Mouse (Mus musculus) testis, postnatal 14 days (tissue): ENCODE data around the gene Gm8947.
"Not testable (repeated sequence)": the region's sequence is repeated elsewhere in the genome, so short reads cannot be mapped to it uniquely, and the experiment has no call there.

Experiments used
- DNase-seq: peaks from one replicate; pipeline ENCODE4 v3.0.0; 2021; ENCODE audit warnings: low spot score

Gene Gm8947

DNA sequence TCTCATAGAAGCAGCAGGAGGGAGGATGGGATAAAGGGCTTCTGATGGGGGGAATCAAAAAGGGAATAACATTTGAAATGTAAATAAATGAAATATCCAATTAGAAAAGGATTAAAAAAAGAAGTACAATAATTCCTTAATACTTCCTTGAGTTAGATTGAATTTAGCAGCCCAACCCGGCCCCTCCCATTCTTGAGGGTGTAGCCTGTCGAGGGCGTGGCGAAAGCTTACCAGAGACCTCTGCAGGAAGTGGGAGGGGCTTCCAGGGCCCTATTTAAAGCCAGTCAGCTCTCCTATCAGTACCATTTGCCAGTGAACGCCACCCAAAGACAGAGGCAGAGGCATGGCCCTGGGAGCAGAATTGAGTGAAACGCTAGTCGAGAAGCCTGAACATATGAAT is at the start of gene Gm8947:
Gm8947 (plus strand) TSS at position 302 of the 400 bp plus-strand sequence.
- not testable (repeated sequence) for DNase-seq

DNA sequence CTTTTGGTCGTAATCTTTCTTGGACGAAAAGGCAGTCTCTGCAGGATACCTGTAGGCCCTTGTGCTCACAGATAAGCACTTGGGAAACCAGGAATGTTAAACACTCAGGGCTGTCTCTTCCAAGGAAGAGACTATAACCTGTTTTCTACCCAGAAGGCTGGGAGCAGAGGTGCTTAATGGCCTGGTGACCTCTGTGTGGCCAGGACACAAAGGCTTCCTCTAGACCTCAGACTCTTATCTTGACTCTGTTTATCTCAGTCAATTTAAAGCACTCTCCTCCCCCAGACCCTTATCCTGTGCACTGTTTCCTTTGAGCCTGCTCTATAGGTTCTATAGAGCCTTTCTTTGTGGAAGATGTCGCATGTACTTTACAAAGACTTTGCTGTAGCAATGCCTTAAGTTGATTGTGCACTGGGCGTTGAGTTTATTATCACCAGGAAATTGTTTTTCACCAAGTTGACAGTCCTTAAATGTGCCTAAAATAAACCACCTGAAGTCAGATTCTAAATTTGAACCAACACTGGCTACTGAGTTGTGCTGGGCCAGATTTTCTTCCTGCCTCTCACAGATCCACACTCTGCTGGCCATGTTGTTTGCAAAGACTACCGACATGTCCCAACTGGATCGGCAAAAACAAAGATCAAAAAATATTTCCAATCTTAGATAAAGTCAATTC is 47.6 kb upstream of the Gm8947 start:
- no peak for DNase-seq

DNA sequence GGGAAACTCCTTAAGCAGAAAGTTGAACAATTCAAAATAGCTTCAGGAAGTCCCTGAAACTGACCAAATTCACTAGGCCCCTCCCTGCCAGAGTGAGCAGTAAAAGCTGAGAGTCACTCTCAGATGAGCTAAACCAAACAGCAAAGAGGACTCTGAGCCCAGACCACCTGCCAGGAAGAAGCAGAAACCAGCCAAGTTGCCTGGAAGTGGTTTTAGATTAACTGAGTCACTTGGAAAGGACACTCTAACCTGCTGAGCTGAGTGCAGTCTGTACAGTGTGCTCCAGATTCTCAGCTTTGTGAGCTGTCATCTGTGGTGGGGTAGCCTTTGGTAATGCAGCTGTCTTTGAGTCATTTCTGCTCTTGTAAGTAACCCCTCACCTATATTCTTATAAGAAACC is 44.4 kb upstream of the Gm8947 start:
- no peak for DNase-seq

DNA sequence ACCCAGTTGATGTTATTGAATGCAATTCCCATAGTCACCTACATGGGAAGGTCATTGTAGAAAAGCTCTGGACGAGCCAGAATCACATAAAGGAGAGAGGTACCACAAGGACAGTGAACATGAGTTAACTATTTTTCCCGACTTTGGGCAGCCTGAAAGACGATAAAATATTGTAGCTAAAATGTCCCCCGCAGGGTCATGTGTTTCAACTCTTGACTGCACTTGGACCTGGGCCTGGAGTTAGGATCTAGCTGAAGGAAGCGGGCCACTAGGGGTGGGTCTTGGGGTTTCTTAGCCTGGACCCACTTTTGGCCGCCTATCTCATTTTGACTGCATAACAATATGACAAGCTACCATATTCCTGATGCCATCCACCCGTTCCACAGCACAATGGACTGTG is 42.0 kb upstream of the Gm8947 start:
- no peak for DNase-seq

DNA sequence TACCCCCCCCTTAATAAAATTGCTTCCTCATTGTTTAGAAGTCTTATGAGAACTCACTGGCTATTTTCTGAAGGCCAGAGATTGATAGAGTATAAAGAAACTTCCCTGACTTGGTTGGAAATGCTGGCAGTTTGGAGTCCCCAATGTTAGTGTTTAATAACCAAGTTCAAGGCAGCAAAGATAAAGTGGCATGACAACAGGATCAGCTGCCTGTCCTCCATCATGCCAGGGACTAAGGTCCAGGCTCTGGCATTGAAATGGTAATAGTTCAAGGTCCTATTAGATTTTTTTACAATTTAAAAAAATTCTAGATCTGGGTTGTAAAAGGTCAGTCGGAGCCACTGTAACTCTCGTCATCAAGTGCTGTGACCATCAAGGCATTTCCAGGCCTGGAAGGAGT is 41.1 kb upstream of the Gm8947 start:
- DNase-seq, result no peak

DNA sequence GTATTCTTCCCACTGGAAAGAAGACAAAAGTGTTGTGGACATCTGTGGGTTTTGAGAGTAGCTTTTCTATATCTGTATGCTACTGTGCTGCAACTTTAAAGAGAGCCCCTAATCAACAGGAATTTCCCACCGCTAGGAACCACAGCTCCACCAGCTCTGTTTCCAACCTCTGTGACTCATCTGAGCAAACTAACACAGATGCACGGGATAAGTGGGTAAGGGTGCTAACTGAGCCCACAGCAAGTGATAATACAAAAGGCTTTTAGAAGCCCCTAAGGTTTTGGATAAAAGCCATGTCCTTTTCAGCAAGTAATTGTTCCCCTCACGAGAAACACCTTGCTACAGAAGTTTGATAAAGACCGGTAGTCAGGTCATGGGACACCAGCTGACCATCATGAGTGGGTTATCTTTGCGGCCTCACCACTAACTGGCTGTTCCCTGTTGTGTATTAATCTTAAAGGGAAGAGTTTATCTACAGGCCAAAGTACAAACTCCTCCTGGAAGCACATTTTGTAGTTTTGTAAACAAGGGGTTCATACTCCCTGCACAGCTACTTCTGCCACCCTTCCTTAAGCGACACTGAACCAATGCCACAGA is 39.0 kb upstream of the Gm8947 start:
- no peak for DNase-seq

DNA sequence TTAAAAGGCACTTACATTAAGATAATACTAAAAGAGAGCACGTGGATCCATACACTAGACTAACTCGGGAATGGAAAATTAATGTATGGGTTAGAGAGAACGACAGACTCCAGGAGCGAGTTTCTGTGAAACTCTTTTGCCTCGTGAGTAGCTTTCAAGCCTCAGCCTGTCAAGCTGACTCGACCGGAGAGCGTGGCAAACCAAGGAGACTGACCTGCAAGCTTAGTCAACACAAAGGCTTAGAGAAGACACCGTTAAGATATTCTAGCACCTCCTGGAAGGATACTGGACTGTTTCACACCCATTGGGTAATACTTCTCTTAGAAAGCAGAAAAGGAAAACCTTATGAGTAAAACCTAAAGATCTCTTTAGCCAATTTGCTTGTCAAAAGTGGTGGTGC is 38.0 kb upstream of the Gm8947 start:
- not testable (repeated sequence) for DNase-seq

DNA sequence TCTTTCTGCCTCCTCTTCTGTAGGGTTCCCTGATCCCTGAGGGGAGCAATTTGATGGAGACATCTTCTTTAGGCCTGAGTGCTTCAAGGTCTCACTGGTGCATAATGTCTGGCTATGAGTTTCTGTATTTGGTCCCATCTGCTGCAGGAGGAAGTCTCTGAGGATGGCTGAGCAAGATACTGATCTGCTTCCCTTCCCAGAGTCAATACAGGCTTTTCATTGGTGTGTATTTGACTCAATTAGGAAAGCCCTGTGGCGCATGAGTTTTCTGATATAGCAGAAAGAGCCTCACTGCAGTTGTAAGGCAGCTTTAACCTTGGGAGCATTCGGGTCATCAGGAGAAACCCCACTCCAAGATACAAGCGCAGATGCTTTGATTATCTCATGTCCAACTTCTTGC is 36.0 kb upstream of the Gm8947 start:
- DNase-seq, result no peak

DNA sequence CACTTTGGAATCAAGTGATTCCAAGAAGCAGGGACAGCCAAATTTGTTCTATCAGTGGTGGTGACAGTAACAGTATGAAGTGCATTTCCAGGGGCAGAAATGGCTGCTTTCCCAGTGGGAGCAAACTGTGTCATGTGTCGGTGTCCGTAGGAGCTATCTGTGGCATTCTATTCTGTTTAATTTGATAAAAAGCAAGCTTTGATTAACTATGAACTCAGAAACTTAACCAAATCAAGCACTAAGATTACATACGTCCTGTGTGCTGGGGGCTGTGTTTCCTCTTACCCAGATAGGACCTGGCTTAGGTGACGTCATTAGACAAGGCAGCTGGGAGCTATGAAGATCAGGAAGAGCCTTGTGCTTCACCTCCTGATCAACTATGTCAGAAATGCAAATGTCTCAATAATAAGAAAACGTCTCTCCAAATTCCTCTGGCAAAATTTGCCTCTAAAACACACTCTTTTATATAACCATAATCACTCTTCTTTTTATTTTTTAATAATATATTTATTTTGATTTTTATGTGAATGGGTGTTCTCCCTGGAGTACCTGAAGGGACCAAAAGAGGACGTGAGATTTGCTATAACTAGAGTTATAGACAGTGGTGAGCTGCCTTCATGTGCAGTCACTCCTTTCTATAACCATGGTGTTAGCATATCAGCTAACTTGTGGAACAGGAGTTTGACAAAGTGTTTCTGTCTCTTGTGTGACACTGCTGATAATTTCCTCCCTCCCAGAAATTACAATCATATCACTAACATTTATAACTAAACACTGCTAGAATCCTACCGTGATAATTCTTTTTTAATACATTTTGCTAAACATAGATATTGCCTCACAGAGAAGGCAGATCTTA is 35.2 kb upstream of the Gm8947 start:
- no peak for DNase-seq

DNA sequence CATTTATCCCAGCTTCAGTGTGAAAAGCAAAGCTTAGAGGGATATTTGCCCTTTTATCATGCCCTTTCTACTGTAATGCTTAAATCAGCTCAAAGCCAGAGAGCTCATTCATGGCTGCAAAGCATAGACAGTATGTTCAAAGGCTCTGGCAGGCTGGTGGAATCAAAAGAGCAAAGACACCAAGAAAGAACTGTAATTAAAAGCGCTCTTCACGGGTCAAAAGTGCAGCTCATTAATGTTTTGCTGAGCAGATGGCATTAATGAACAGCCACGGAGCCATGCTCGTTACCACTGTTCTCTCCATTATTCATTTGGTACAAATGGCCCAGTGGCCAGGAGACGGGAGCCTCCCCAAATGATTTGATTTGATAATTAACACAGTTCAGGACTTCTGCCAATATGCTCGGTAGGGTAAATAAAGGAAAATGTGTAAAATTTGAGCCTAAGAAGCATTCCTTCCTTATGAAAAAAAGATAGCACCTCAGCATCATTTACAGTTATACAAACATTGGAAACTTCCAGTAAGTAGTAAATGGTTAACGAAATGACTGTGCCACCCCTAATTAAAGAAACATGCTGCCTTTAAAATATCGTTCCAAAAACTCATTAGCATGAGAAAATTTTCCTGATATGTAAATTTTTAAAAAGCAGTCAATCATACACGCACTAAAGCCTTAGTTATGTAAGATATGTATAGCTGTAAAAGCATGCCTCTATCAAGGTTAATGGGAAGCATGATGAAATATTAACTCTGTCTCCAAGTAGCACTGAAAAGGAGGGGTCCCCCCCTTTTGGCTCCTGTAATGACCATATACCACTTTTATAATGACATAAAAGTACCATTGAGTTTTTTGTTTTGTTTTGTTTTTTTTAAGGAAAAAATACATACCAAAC is 34.0 kb upstream of the Gm8947 start:
- DNase-seq, result no peak

DNA sequence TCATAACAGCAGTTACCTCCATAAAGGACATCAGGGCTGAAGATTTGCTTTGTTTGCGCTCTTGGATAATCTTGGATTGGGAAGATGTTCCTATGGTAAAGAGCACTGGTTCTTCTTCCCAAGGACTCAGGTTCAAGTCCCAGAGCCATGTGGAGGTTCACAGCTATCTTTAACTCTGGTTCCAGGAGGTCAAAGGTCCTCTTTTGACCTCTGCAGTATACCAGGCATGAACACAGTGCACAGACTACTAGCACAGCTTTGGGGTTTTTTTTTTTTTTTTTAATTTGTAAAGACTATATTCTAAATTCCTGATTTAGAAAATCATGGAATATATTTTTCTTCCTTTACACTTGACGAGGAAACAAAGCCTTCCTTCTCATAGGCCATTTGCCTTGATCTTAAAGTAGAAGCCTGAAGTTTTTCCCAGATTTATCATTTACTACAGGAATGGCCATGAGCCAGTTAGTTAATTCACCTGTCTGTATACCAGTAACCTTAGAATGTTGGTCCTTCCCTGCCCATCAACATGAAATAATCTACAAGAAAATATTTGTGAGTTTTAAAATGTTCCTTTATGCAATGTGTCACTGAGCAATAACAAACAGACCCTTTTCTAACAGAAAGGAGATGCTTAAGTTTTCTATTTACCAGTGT is 33.2 kb upstream of the Gm8947 start:
- DNase-seq, result no peak

DNA sequence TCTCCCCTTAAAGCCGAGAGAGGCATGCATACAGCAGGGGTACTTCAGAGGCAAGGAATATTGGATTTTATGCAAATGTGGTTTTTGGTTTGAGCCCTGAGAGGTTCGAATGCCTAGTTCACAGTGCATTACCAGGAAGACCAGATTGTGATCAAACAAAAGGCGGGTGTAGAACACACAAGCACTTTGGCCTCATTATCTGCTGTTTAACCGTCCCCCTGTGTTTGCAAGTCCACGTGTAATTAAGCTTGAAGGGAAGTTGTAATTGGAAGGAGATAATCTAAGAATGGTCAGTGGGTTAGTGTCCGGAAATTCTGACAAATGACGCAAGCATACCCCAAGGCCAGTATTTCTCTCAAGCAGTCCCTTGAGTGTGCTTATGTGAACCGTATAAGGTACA is 26.1 kb upstream of the Gm8947 start:
- DNase-seq, result no peak

DNA sequence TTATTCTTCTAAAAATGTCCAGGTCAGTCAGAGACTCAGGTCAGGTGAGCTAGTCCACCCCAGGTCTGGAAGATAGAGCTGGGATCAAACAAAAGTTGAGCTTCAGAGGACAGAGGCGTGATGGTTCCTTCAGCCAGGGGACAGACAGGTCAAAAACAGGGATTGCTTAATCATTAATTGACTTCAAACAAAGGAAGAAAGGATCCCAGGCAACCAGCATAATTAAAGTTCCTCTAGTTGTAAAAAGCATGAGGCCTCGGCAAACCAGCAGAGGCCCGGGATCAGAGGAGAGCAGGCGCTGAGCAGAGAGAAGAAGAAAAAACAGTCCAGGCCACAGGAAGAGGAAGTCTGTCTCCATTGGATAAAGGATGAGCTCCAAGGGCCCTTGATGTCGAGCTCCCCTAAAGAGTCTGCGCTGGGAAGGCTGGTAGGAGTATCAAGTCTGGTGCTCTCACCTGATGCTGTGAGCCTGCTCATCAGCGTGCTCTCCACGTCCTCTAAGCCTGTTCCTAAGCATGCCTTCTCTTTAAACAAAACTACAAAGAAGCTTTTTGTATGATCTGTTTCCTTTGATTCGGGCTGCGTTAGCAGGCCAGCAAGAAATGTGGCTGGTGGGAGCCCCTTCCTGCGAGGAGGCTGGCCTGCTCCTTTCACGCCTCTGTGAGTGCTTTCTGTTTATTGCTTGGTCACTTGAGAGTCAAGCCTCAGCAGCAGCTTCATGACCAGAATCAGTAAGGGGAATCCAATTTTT is 24.7 kb upstream of the Gm8947 start:
- no peak for DNase-seq

DNA sequence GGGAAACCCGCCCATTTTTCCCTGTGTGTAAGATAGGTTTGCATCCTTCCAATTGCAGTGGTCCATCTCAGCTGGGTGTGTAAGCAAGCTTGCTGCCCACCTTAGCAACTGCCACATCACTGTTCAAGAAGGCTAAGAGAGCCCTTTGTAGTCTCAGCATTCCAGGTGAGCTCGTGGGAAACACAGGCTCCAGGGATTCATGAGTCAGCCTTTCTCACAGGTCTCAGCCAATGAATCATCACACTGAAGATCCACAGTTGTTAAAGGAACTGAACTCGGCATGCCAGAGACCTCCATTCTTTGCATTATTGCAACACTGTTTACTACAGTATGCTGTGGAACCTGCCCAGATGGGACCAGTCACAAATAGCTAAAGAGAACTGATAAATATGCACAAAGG is 23.5 kb upstream of the Gm8947 start:
- DNase-seq, result no peak

DNA sequence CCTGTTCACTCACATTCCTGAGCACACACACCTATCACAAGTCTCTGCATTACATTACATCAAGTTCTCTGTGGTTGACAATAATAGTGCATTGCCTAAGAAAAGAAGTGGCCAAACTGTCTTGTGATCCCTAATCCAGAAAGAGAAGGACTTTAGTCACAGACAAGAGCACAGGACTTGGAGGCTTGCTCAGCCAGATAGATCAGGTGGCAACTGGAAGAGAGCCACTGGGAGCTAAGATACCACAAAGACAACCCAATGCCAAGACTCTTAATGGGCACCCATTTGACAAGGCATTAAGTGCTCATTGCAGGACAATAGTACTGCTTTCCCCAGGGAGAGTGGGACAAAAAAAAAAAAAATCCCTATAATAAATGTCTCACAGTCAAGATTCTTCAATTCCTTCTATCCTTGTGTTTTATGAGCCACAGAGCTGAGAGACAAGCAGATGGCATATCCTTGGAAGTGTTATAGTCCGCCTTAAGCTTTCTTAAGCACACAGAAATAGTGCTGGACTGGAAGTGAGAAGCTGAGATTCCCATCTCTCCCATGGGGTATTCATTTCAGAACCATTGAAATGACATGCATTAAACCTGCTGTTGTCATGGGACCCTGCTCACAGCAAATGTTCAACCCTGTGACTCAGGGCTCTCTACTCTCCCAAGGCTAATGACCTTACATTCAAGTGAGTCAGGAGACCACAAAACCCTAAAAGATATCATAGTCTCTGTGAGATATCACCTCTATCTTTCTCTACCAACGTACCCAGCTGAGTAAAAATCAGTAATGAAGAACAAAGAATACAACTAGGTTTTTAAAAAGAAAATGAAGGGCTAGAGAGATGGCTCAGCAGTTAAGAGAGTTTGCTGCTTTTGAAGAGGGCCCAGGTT is 20.4 kb upstream of the Gm8947 start:
- no peak for DNase-seq

DNA sequence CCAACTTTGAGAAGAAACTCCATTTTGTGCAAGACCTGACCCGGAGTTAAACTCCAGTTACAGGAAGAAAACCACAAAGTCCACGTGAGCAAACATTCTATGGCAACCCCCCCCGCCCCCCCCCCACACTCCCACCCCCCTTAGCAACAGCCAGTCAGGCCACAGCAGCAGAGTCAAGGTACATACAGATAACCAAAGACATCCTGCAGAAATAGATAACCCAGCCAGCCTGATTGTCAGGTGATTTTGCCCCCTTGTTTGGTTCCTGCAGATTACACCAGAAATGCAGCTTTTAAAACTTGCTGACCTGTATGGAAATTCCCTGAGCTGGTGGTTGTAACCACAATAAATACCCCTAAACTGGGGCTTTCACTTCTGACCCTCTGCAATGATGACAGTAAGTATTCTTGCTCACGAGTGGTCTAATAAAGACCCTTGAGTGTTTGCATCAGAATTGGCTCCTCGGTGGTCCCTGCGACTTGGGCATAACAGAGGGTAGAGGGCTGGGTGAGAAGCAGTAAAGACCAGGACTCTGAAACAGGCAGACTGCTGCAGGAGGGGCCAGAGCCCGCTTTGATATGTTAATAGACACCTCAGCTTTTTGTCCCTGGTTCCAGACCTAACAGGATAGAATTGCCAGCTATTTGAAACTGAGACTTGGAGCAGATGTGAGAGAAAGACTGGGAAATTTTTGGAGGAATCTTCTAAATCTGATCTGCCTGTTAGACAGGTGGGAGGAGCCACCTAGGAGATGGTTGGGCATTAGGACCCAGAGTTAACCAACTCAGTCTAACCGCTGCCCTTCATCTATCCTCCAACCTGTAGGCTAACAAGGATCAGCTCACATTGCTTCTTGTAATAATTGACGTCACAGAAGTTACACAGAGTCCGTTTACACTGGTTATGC is 14.9 kb upstream of the Gm8947 start:
- DNase-seq, result no peak

DNA sequence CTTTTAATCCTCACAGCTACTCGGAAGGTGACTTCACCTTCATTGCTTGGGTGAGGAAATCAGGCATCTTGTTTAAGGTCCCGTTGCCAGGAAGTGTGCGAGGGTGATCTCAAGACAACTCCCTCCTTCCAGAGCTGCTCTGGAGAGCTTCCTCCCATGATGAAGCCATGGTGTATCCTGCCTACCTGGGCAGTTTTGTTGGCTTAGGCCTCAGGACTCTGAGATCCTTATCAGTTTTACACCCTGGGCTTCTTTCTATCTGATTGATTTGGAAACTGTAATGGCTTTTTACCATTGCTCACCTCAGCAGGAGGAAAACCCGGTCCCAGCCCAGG is 14.3 kb upstream of the Gm8947 start:
- no peak for DNase-seq

DNA sequence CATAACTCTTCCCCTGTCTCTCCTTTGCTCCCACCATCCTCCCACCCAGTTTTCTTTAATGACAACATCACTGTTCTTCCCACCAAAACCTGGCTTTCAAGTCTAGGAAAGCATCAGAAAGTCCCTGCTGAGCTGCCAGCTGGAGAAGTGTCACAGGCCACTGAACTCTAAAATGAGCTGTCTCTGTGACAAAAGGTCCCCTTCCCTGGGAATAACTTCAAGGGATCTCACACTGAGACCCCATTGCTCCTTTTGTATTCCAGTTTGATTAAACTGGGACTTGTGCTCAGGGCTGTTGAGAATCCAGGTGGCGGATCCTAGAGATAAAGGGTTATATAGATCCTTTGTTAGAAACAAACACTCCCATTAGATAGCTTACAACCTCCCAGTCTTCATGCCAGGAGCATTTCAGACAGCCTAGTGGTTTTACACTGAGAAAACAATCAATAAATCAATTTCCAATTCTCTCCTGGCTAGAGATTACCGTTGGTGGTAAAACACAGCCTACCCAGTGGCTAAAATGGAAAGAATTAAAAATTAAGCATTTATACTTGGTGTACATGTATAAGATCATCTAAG is 13.6 kb upstream of the Gm8947 start:
- DNase-seq, result no peak

DNA sequence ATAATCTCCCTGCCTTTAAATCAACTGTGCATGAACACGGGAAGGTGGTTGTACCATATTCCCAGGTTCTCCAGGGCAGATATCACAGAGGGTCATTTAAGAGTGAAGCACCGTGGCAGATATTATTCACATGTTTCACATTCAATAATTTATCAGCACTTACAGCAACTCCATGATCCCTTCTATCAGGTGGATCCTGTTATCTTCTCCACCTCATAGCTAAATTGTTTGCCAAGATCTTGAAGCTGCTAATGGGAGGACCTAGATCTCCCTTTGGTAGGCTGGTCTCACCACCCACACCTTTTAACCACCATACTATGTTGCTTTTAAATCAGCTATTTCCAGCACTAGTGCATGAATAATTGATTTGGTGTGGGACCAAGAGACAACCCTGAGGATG is 12.0 kb upstream of the Gm8947 start:
- DNase-seq, result no peak
